8 mouse cellular contexts compared by ENCODE assay signal in genomic region chr13:52679906-52680305, GRCm38 (mm10).
DNase-seq lines count a peak whose midpoint lies in the region; ATAC-seq lines count a peak whose summit lies in the region.

No protein-coding gene starts in this region.

- peak; percentile 11 for DNase-seq in cerebellum, adult 9-10 months
- DNase-seq in left cerebral cortex, adult 11 months (ENCODE audit: low spot score): peak; percentile 51
- peak; percentile 56 to 65 for DNase-seq in right cerebral cortex, adult 2 months (ENCODE audit: low spot score in 2 of 2)
- no peak for DNase-seq in kidney, adult 8-10 months
- no peak for DNase-seq in spleen, postnatal 36 days (ENCODE audit: low spot score in 2 of 2)
- DNase-seq in urinary bladder, postnatal 25 days (ENCODE audit: low spot score): no peak

- no peak for ATAC-seq in cerebellum, adult (ENCODE audit: insufficient number of reproducible peaks, low FRiP score, low TSS enrichment)
- peak; percentile 94 for ATAC-seq in frontal cortex, adult (ENCODE audit: low TSS enrichment)

Comparison
In these comparisons a context has a peak if more than half of its experiments do, and no peak if none do; other contexts are left out.
1. DNase-seq: peak in cerebellum, adult 9-10 months (single experiment), left cerebral cortex, adult 11 months (single experiment) and right cerebral cortex, adult 2 months (2 of 2); none in kidney, adult 8-10 months (0 of 2), spleen, postnatal 36 days (0 of 2) and urinary bladder, postnatal 25 days (single experiment).